Mouse (Mus musculus) erythroid progenitor cell, adult 5-6 weeks (primary cell): Measurements from ENCODE around the gene Klrb1b. TPM values are rescaled to one million over a fixed set of nuclear protein-coding genes. Genes with fewer than 3 reads are reported as not detected.
"Not testable (repeated sequence)": the region's sequence is repeated elsewhere in the genome, so short reads cannot be mapped to it uniquely, and the experiment has no call there.

Experiments
- ATAC-seq: replicated peaks from 2 replicates; pipeline ENCODE4 v1.8.0; 2016; ENCODE audit warnings: moderate number of reproducible peaks, mild to moderate bottlenecking, moderate TSS enrichment, inconsistent platforms; ENCODE audit not compliant: poor library complexity, low FRiP score, severe bottlenecking
- total RNA-seq, 2 experiments: library from RNA; stranded (forward) in 1 of 2; stranded (reverse) in 1 of 2; fragments of 150-400 nt in 1 of 2; fragments of 186-747, 209-891 nt in 1 of 2; gene quantifications; 2 replicates each; pipeline versions ENCODE4 v1.2.3 to v1.2.4; 2015 to 2017; ENCODE audit warnings: low replicate concordance in 2 of 2

Gene Klrb1b
- total RNA-seq, 2 experiments from 2014 or later, result not detected

DNA sequence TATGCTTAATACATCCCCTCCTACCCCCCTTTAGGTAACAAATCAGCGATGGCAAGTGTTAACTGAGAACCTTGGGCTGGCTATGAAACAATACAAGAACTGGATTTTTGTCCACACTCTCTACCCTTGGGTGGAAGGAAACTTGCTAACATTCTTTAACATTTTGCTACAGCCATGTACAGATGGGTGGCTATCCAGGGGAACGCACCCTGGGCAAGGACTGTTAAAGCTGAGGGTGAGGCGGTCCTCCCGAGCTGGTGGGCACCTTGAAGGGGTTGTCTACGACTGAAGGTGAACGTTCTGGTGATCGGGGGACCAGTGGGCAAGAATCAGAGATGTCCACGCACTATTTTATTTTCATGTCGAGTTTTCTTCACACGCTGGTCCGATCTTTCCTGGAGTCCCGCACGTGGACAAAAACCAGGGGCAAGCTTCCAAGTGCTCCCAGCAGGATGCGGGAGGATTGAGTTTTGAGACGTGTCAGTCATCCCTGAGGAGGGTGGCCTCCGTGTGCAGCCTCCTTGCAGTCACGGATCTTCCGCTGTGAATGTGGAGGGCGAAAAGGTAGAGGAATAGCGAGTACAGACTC is 16.3 kb upstream of the Klrb1b start:
- no peak for ATAC-seq

DNA sequence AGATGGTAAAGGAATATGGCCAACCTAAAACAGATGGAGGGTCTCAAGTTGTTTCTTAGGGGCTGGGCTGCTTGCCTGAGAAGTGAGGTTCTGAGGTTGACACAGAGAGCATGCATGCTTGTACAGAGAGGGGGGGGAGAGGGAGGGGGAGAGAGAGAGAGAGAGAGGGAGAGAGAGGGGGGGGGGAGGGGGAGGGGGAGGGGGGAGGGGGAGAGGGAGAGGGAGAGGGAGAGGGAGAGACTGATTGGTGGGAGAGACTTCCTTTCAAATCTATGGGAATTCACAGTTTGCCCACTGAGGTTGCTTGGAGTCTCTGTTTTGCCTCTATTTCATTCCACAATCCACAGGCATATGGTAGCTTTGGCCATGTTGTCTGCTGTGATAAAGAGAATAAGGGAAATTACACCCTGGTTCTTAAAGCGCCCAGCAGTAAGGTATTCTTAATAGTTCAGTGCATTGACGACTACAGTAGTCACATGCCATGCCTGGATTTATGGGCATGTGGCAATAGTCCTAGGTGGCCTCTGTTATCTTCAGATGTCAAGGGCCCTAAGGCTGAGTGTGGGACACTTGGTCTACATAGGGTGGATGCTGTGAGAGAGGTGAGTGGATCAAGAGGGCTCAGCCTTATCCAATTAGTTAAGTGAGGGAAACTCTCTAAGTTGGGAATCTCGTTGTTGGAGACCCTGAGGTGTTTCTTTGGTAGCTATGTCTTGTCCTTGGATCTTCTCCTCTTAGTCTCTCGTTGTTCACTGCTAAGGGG is 15.4 kb upstream of the Klrb1b start:
- ATAC-seq, result no peak

DNA sequence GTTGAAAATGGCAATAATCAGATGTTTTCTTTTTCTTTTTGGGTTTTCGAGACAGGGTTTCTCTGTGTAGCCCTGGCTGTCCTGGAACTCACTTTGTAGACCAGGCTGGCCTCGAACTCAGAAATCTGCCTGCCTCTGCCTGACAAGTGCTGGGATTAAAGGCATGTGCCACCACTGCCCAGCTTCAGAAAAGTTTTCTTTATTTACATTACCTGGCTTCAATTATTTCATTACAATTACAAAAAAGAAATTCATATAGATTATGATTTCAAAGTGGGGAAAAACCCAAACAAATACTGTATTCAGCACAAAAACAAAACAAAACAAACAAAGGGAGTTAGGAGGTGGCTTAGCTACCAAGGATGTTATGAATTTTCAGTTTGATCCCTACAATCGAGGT is 14.5 kb upstream of the Klrb1b start:
- not testable (repeated sequence) for ATAC-seq

DNA sequence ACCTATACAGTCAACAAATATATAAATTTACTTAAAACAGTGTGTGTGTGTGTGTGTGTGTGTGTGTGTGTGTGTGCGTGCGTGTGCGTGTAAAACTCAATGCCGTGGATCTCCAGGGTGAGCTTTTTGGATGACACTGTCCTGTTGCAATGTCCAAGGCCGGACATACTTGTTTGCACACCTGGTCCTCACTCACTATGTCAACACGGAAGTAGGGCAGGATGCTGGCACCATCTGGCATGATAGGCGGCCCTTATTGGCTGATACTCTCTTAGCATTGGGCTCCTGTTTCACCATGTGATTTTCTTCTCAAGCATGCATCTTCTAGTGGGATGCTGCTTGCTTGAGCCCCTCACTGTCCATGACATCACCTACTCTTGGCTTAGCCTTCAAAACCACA is 13.8 kb upstream of the Klrb1b start:
- no peak for ATAC-seq

DNA sequence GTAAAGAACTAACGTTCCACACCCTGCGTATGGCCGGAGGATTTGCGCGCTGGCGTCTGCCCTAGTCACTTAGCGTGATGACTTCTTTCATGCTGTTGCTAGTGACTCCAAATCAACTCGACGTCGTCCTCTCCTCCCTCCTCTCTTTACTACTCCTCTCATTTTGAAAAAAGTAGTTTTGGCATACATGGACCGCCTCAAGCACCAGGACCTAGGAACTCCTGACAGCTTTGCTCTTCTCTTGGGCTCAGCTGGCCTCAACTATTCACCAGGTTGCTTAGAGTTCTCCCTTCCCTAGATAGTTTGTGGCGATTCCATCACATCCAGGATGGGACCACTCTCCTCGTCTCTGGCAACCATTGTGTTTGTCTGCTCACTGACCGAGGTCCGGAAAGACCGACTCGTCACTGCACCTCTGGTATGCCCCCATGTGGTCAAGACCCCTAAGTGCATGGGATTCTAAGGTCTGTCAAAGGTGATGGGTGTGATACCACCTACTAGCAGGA is 13.2 kb upstream of the Klrb1b start:
- ATAC-seq, result peak; percentile 70

DNA sequence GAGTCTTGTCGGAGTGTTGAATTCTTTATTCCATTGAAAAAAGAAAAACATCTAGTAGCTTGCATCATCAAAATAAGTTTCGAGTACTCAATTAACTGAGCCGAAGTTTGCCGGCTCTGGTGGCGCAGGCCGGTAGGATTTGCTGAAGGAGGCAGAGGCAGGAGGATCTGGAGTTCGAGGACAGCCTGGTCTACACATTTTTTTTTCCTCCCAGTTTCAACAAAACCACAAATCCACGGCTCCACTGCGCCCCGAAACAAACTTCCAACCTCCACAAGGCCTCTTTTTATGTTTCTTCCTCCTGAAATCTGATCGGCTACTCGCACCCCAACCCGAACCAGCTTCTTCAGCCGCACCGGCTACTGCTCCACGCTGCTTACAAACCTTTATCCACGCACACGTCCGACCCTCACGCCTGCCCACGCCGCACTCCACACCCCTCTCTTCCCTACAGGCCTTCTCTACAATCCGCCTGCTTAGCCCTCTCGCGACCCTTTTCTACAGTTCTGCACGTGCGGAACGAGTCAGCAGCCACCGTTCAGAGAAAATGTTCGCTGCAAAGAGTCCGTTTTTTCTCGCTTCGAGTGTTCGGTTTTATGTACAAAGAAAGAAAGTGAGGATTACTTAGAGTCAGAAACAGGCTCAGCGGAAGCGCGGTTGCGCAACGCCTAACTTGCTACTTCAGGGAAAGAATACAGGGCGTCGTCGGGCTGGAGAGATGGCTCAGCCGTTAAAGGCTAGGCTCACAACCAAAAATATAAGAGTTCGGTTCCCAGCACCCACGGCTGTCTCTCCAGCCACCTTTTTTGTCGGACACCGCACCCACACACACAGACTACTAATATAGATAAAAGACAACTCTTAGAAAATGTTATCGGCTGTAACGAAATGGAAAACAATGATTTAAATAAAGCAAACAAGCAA is 12.5 kb upstream of the Klrb1b start:
- ATAC-seq, result peak; percentile 44

DNA sequence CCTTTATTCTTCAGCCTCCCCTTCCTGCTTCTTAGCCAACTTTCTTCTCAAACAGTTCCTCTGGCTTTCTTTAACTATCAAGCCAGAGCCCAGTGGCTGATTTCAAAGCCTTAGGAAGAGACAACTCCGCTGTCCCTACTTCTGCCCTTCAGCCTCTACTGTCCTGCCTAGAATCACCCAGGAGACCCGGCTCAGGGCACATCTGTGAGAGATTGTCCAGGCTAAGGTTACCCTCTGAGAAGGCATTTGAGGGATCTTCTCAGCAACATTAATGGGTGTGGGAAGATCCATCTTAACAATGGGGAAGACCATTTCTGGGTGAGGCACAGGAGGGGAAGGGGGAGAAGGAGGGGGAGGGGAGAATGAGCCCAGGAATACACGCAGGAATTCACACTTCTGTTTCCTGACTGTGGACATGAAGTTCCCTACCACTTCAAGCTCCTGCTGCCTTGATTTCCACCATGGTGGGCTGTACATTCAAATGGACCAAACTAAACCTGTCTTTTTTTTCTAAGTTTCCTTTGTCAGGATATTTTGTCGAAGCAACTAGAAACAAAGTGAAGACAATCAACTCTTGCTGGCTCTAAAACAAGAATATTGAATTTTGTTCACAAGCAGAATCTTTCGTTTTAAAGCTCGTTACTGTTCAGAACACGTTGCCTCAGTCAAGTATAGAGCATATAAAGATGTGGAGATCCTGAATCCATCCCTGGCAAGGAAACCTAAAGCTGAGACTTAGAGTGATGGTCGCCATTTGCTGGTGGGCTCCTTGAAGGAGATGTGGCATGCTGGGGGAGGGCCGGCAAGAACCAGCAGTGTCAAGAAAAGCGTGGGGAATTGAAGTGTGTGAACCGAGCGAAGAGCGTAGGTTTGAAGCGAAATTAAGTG is 11.6 kb upstream of the Klrb1b start:
- no peak for ATAC-seq

DNA sequence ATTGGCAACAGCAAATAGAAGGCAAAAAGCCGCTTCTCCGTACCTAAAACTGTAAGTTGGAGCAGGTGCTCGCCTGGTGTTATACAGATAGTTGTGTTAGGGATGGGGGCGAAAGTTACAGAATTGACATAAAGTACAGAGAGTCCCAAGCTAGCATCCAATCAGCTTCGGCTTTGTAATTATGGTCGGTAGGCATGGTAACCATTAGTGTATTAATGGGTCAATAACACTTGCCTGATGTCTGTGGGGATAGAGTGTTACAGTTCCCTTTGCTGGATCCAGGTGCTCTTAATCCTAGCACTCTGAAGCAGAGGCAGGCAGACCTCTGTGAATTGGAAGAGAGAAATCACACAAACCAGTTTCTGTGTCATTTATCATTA is 10.8 kb upstream of the Klrb1b start:
- no peak for ATAC-seq

DNA sequence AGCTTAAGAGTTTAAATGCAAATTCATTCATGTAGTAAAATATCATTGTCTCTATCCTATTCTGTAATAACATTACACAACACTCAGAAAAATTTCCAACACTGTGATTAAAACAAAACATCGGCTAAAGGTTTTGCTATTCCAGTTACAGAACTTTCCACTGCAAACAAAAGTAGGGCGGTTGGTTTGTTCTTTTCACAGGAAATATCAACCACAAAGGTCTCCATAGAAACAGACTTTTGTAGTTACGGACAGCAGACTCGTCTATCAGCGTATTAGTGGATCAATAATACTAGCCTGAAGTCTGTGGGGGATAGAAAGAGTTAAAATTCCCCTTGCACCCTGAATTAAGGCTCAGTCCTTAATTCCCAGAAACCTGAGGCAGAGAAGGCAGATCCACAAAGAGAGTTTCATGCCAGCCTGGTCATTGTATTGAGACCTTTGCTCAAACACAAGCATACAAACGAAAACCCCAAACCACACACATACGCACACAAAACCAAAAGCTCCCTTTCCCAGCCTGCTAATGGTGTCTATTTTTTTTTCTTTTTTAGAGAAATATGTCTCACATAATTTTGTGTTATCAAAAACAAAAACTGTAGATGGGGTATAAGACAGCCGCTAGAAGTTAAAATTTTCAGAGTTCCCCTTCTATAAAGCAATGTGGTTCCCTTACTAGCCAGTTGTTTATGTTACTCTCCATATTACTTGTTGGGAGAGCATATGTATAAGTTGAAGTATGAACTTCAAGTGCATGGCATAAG is 10.2 kb upstream of the Klrb1b start:
- ATAC-seq, result no peak

DNA sequence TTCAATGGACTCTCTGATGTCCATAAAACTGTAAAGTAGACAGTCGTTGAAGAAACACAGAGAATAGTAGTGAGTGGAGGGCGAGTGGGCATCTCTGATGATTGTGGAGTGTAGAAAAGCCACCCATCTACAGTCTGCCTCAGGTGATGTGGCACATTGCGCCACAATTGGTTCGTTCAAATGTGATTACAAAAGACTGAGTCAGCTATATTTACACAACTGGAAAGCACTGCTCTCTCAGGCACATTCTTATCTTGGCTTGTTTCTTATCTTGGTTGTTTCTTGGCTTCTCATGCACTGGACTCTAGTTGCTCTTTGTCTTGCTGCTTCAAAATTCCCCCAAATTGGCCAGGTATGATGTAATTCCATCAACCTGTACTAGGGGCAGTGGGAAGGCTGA is 9.4 kb upstream of the Klrb1b start:
- ATAC-seq, result no peak

DNA sequence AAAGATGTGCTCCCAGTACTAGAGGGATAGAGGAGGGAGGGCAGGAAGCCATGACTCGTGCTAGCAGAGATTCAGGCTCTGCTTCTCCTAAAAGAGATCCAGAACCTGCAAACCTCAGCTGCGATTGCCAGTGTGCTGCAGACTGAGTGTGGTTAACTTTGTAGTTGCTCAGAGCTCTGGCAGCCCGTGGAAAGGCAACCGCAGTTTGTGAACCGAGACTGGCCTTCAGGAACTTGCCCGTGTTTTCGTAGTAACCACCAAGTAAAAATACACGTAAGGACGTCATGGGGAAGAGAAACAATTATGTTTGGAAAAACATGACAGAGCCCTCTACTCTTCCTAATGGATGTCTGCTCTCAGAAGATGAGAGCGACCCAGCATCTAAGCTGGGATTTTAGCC is 6.9 kb upstream of the Klrb1b start:
- ATAC-seq, result no peak

DNA sequence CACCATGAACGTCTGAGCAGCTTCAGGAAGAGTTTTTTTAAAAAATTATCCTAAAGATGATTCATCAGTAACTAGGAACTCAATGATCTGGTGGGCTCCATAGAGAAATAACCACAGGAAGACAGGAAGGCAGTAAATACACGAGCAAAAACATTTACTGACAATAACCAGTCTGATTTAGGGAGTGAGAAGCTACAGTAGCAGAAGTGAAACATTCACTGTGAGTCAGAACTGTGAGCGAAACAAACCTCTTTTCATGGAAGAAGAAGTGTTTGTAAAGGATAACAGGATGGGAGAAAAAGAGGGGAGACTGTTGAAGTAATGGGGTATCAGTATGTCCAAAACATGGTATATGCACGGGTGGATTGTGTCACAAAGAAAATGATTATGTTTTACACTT is 3.7 kb upstream of the Klrb1b start:
- ATAC-seq, result no peak

DNA sequence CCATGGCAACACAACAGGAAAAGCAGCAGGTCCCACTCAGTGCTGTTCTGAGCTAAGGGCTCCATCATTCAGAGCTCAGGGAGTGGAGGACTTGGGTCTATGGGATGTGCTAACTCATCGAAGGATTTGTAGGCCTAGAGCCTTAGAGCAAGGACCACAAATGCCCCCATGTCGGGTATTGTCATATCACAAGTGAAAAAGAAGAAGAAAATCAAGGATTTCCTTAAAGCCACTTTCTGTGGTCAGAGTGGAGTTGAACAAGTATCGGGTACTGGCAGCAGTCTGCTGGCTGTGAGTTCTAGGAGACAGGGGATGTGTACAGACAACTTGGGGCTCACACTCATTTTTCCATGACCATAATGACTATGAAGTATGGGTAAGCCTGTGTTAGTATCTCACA is 650 bp upstream of the Klrb1b start:
- ATAC-seq, result no peak

DNA sequence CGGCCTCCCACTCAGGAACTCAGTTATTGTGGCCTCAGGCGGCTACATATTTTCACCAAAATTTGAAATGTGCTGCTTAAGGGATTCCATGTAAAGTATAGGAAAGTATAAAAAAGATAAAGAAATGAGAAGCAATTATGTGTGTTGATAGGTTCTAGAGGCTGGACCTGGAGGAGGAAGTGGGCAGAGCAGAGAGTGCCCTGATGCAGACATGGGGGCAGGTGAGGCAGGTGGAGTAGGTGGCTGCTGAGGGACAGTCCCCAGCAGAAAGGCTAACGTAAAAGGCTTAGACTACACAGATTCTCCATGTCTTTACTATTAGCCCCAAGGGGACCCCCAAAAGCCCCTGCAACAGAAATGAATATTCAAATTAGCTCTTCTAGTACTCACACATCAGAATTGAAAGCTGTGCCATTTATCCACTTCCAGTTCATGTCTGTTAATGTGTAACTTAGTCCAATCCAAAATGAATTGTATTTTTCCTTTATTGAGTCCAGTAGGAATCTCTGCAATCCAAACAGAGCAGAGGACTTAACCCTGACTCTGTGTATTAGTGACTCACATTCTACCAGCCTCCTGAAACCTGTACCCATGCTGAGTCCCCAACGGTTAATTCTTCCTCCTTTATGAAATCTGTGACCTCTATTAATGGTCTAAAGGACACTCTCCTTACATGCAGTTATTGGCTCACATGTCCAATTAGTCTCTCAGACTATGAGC is 7.9 kb downstream of the Klrb1b start:
- ATAC-seq, result no peak

DNA sequence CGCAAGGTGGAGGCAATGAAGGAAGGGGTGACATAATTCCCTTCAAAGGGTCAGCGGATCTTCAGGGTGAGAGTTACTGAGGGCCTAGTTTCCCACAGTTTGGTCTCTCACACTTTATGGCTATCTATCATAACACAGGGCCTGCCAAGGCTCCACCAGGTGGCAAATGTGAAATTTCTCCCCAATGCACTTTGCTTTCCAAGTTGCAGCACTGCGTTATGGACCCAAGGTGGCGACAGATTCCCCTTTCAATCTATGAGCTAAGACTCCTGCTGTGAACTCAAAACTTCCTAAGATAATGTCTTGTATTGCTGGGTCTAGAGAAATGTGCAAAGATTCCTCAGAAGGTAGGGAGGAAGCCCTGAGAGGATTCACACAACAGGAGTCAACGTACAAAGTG is 17.6 kb downstream of the Klrb1b start:
- ATAC-seq, result no peak

DNA sequence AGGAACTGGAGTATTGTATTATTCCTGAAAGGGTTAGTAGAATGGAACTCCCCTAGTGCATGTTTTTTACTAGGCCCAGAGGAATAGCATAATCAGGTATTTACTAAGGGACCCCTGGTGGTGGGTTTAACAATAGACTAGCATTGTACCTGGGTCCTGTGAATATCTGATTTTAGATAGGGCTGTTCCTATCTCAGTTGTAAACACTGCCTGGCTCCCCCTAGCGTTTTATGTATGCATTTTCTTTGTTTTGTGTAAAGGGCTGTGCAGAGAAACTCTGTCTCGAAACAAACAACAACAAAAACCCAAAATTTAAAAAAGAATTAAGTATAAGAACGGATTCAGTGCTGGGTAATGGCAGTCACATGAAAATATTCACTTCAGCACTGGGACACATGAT is 19.1 kb downstream of the Klrb1b start:
- ATAC-seq, result no peak

DNA sequence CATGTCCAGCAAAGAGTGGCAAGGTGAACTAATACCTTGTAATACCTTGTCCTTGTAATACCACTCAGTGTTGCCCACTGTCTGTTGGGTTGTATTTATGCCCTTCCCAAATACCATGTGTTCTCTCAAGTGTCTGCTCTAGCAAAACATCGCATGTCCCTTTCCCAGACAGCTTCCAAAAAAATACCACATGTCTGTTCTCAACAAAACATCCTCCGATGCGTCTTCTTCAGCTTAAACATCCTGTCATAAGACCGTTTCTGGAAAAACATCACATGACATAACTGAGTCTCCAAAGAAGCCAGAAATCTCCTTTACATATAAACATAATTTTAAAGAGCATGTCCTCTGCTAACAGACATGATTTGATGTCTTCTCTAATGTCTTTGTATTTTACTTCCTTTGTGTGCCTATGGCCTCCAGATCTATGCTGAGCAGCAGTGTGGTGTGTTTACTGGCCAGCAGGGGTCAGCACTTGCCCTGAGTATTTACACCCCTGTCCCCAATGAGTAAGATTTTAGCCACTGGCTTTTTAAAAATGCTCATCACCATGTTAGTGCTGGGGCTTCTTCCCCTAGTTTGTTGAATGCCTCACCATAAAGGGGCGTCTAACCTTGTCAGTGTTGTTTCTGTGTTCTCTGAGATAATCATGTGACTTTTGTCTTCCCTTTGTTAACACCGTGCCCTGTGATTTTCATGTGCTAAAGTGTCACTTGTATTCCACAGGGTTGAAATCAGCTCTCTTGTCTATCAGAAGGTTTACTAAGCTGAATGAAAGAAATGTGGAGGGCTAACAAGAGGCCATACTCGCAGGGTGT is 21.1 kb downstream of the Klrb1b start:
- ATAC-seq, result peak; percentile 63; the same call in 1 of the 2 replicates
